Mouse (Mus musculus) limb, embryonic 14.5 days (tissue): ENCODE results near the gene Pnmt. TPM values are rescaled to one million over a fixed set of nuclear protein-coding genes. Genes with fewer than 3 reads are reported as not detected.
A peak's percentile ranks its signal among the peaks of the same experiment; 100 is the strongest.

Experiments
- ATAC-seq: fragments of 200-750 bp; cut with Nextera tagmentation; 2 replicates; pipeline ENCODE4 v1.8.0; 2017; ENCODE audit warnings: low read depth, moderate number of reproducible peaks, moderate TSS enrichment; ENCODE audit not compliant: low FRiP score
- DNase-seq: peaks from one replicate; pipeline ENCODE4 v3.0.0-alpha.2; 2015; ENCODE audit warnings: low spot score
- H3K27ac ChIP-seq: fragments of 300-500 bp; sonication (generic); replicated peaks from 2 replicates; pipeline ENCODE4 v1.5.1; 2014; ENCODE audit warnings: low read depth, mild to moderate bottlenecking, low read length, moderate library complexity, mixed read lengths
- H3K27me3 ChIP-seq: fragments of 300-500 bp; sonication (generic); 2 replicates; pipeline ENCODE4 v1.6.1; 2014; ENCODE audit warnings: low read length, mixed read lengths; ENCODE audit not compliant: control insufficient read depth, insufficient read depth
- H3K36me3 ChIP-seq: fragments of 300-500 bp; sonication (generic); 2 replicates; pipeline ENCODE4 v1.6.1; 2014; ENCODE audit warnings: mild to moderate bottlenecking, low read length, moderate library complexity, mixed read lengths; ENCODE audit not compliant: control insufficient read depth, insufficient read depth
- H3K4me1 ChIP-seq: fragments of 300-500 bp; sonication (generic); 2 replicates; pipeline ENCODE4 v1.6.1; 2014; ENCODE audit warnings: antibody characterized with exemption, low read length, mixed read lengths; ENCODE audit not compliant: control insufficient read depth, insufficient read depth
- H3K4me2 ChIP-seq: fragments of 300-500 bp; sonication (generic); replicated peaks from 2 replicates; pipeline ENCODE4 v1.6.1; 2014; ENCODE audit warnings: low read depth, mild to moderate bottlenecking, low read length, moderate library complexity; ENCODE audit not compliant: severe bottlenecking
- H3K4me3 ChIP-seq: fragments of 300-500 bp; sonication (generic); replicated peaks from 2 replicates; pipeline ENCODE4 v1.5.1; 2014; ENCODE audit warnings: low read length
- H3K9ac ChIP-seq: fragments of 300-500 bp; sonication (generic); 2 replicates; pipeline ENCODE4 v1.6.1; 2014; ENCODE audit warnings: mild to moderate bottlenecking, low read depth, low read length, moderate library complexity; ENCODE audit not compliant: severe bottlenecking
- H3K9me3 ChIP-seq: fragments of 300-500 bp; sonication (generic); 2 replicates; pipeline ENCODE4 v1.6.1; 2016; ENCODE audit warnings: low read length; ENCODE audit not compliant: control insufficient read depth
- POLR2A ChIP-seq: fragments of 200-500 bp; IDR thresholded peaks from 2 replicates; pipeline ENCODE4 v1.8.0; 2012; ENCODE audit warnings: inconsistent platforms, mild to moderate bottlenecking, moderate library complexity, borderline replicate concordance; ENCODE audit not compliant: insufficient read depth, insufficient read length; ENCODE audit errors: extremely low read depth
- WGBS: fragments of 180-500 bp; shearing (Covaris S2); extraction: QIAGEN DNeasy Blood & Tissue Kit; methylation state at CpG from one replicate; pipeline ENCODE4 v1.1.7; 2014; 5-methylcytosine and 5-hydroxymethylcytosine counted together
- polyA plus RNA-seq, 2 experiments: library from polyadenylated mRNA; depleted of rRNA in 1 of 2; stranded (reverse) in 1 of 2; unstranded in 1 of 2; fragments of >200 nt; fragmentation: Nextera tagmentation in 1 of 2; extraction: Ambion mirVana in 1 of 2; gene quantifications; 2 replicates each; pipeline versions ENCODE4 v1.2.1 to v1.2.3; 2012 to 2014

Pnmt gene
- polyA plus RNA-seq, 2 experiments: 1.3 to 1.4 TPM

DNA sequence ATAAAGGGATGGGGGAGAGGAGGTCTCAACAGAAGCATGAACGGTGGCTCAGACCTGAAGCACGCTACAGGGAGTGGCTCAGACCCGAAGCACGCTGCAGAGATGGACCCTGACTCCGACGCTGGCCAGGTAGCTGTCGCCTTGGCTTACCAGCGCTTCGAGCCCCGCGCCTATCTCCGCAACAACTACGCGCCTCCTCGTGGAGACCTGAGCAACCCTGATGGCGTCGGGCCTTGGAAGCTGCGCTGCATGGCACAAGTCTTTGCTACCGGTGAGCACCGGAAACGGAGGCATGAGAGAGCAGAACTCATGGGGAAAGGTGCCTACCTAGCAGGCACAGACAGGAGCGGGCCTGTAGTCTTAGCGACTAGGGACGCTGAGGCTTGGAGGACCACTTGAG is 346 bp downstream of the Pnmt start:
- H3K27me3 ChIP-seq: peaks cover 42% of the 10 kb centered on the region
- H3K4me1 ChIP-seq: no peaks in the 10 kb centered on the region; the same call in 1 of the 2 replicates
- no peak overlapping the region for H3K27ac ChIP-seq
- no peak overlapping the region for H3K4me2 ChIP-seq
- H3K9me3 ChIP-seq: no peaks in the 10 kb centered on the region
- no peak overlapping the region; the same call in 1 of the 2 replicates for H3K4me3 ChIP-seq
- no peaks in the 10 kb centered on the region for H3K36me3 ChIP-seq
- TF ChIP-seq POLR2A: no peak
- 11% methylated on average over 23 of the region's 24 CpGs for WGBS
- no peak overlapping the region for H3K9ac ChIP-seq
- no peak for ATAC-seq
- no peak for DNase-seq

DNA sequence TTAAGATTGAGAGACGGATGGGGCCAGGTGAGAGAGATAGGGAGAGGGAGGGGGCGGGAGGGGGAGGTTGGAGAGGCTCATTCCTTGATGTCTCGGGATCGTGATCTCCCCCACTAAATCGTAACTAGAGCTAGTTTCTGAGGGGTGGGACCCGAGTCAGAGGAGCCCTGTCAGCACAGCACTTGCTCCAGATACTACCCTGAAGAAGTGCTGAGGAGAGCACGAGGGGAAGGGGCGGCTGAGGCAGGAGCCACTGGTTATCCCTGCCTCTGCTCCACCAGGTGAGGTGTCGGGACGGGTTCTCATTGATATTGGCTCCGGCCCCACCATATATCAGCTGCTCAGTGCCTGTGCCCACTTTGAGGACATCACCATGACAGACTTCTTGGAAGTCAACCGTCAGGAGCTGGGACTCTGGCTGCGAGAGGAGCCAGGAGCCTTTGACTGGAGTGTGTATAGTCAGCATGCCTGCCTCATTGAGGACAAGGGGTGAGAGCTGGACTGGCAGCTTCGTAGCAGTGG is 867 bp downstream of the Pnmt start:
- H3K9me3 ChIP-seq: no peaks in the 10 kb centered on the region
- H3K9ac ChIP-seq: no peak overlapping the region
- DNase-seq (no peak), ATAC-seq (no peak)
- H3K4me3 ChIP-seq: no peak overlapping the region
- no peak for TF ChIP-seq POLR2A
- peaks cover 42% of the 10 kb centered on the region for H3K27me3 ChIP-seq
- H3K36me3 ChIP-seq: no peaks in the 10 kb centered on the region
- 39% methylated on average over 14 of the region's 14 CpGs for WGBS
- H3K4me2 ChIP-seq: no peak overlapping the region
- no peaks in the 10 kb centered on the region; the same call in 1 of the 2 replicates for H3K4me1 ChIP-seq
- no peak overlapping the region for H3K27ac ChIP-seq

DNA sequence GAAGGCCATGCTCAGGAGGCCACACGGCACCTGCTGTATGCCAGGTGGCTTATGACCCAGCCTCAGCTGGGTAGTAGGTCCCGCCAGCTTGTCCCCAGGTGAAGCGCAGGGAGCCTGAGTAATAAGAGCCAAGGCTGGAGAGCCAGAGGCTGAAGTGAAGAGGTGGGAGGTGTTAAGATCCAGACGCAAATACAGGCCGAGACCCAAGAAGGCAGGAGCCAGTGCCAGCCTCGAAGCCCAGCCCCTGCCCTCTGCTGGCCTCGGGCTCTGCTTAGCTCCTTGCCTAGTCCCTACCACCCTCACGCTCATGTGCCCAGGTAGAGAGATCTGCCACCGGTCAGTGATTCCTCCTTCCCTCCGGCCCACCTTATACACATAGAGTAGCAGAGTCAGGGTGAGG is 2.0 kb downstream of the Pnmt start:
- no peak for TF ChIP-seq POLR2A
- ATAC-seq: no peak
- DNase-seq: no peak
- Histone ChIP-seq H3K9ac (no peak overlapping the region), H3K9me3 (no peaks in the 10 kb centered on the region), H3K27ac (no peak overlapping the region), H3K4me3 (no peak overlapping the region), H3K36me3 (no peaks in the 10 kb centered on the region), H3K27me3 (peaks cover 42% of the 10 kb centered on the region), H3K4me2 (no peak overlapping the region), H3K4me1 (peaks cover 1% of the 10 kb centered on the region)
- 67% methylated on average over 10 of the region's 10 CpGs for whole genome bisulfite sequencing

DNA sequence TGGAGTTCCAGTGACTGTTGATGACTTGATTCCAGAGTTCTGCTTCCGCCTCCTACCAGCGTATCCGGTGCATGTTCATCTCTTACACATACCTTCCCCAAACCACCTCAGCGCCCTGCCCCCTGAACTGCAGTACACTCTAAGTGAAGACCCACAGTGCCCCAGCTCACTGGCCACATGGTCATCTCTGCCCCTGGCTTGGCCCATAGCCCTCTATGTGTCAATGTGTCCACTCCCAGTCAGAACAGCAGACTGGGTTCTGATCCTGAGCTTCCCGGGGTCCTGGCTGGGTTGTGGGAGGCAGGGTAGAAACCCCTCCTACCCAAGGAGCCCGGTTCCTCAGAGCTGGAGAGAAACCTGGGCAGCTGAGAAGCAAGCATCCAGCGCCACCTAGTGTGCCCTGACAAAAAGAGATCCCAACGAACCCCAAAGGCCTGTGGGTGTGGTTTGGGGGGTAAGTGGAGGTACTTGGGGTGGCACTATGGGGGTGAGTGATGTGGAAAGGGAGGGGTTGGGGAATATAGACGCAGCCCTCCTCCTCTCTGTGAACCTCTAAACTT is 3.1 kb downstream of the Pnmt start:
- no peak for ATAC-seq
- Histone ChIP-seq H3K4me2 (no peak overlapping the region), H3K36me3 (no peaks in the 10 kb centered on the region), H3K27me3 (peaks cover 39% of the 10 kb centered on the region), H3K4me1 (peaks cover 5% of the 10 kb centered on the region), H3K27ac (no peak overlapping the region), H3K9me3 (no peaks in the 10 kb centered on the region), H3K4me3 (no peak overlapping the region), H3K9ac (0 out of 2 replicates have a peak overlapping the region, but pooled peaks have one; percentile 21)
- DNase-seq: peak; percentile 55
- WGBS: 32% methylated on average over 9 of the region's 9 CpGs
- no peak for TF ChIP-seq POLR2A

DNA sequence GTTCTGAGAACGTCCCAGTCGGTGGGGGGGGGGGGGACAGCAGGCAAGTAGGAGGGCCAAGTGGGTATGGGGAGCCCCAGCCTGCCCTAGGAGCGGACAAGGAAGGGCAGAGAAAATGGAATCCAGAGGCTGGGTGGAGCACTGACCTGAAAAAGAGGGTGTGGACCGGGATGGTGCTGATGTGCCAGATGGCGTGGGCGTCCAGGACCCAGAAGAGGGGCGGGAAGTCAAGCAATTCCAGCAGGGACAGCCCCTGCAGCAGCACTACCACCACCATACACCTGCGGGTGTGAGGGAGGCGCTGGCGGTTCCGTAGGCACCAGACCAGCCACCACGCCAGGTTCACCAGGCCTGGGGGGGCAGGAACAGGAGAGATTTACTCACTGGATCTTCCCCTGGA is 3.9 kb downstream of the Pnmt start:
- DNase-seq: no peak
- Histone ChIP-seq H3K27me3 (peaks cover 36% of the 10 kb centered on the region), H3K9me3 (no peaks in the 10 kb centered on the region), H3K4me3 (no peak overlapping the region), H3K4me1 (peaks cover 10% of the 10 kb centered on the region), H3K9ac (no peak overlapping the region), H3K36me3 (no peaks in the 10 kb centered on the region), H3K4me2 (no peak overlapping the region), H3K27ac (no peak overlapping the region)
- no peak for ATAC-seq
- TF ChIP-seq POLR2A: no peak
- WGBS: 65% methylated on average over 11 of the region's 12 CpGs

DNA sequence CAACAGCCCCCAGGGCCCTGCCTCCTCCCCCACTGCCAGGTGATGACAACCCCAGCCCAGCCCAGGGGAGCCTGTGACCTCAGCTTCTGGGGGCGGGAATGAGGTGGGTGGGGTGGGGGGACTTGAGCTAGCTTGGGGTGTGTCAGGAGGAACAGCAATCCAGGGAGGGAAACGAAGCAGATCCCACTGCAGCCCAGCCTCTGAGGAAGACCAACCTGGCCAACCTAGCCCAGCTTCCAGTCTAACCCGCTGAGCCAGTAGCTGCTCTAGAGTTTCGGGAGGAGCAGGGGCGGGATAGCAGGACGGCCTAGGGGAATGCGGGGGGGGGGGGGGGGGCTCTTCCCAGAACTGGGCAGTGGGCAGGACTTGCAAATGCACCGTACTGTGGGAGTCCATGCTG is 5.8 kb downstream of the Pnmt start:
- Histone ChIP-seq H3K27ac (no peak overlapping the region), H3K9me3 (no peaks in the 10 kb centered on the region), H3K4me1 (peaks cover 10% of the 10 kb centered on the region), H3K36me3 (no peaks in the 10 kb centered on the region), H3K27me3 (peaks cover 17% of the 10 kb centered on the region), H3K4me3 (no peak overlapping the region), H3K4me2 (no peak overlapping the region), H3K9ac (no peak overlapping the region)
- DNase-seq (no peak), ATAC-seq (no peak)
- WGBS: 13% methylated on average over 6 of the region's 8 CpGs
- no peak for TF ChIP-seq POLR2A
